ENCODE assay signal across 22 mouse cellular contexts in genomic region chr1:171372880-171373279, GRCm38 (mm10). TPM values are rescaled to one million over a fixed set of nuclear protein-coding genes. Genes with fewer than 3 reads are reported as not detected.
A peak's percentile ranks its signal among the peaks of the same experiment; 100 is the strongest.
DNase-seq lines count a peak whose midpoint lies in the region; ATAC-seq and TF ChIP-seq lines count a peak whose summit lies in the region.
"Had no signal": no experiment of that assay in that cellular context is flagged by ENCODE, and none has a peak within 500 bp of the region (broad histone marks: within the 10 kb centered on the region; RNA-seq: fewer than 3 reads in every experiment).

No protein-coding gene starts in this region.

- DNase-seq in midbrain, embryonic 11.5 days (ENCODE audit: low spot score, missing footprints) = peak; percentile 49
- peak; percentile 50 for DNase-seq in ZHBTc4 (ENCODE audit: low read depth, low spot score)
- no peak for DNase-seq in stomach, postnatal 0 days (ENCODE audit: low spot score)
- no peak for DNase-seq in urinary bladder, postnatal 10 days (ENCODE audit: low spot score)
- DNase-seq in spleen, adult 12 weeks (ENCODE audit: low spot score) = no peak
- no peak for DNase-seq in cerebellum, postnatal 36 days
- DNase-seq: adrenal gland, postnatal 14 days; cerebellum, adult 11-12 months; cerebellum, adult 9-10 months; cerebellum, postnatal 25 days; gastrocnemius, postnatal 10 days; heart, adult 18-20 months; heart, postnatal 10 days; heart, postnatal 4 days had no signal

- no peak for ATAC-seq in midbrain, embryonic 11.5 days (ENCODE audit: low FRiP score)
- ATAC-seq in midbrain, embryonic 13.5 days = no peak
- ATAC-seq in embryonic facial prominence, embryonic 15.5 days (ENCODE audit: insufficient number of reproducible peaks, low FRiP score, low TSS enrichment, low read depth) = no peak
- no peak for ATAC-seq in stomach, postnatal 0 days (ENCODE audit: low FRiP score, low TSS enrichment)
- ATAC-seq: forebrain, embryonic 16.5 days; hindbrain, embryonic 16.5 days; Patski had no signal

- H3K27me3 ChIP-seq in midbrain, embryonic 11.5 days (ENCODE audit: control insufficient read depth, insufficient read depth, low read length) = no peaks in the 10 kb centered on the region
- H3K27me3 ChIP-seq in midbrain, embryonic 13.5 days = peaks cover 17% of the 10 kb centered on the region
- H3K27me3 ChIP-seq in embryonic facial prominence, embryonic 15.5 days = no peaks in the 10 kb centered on the region
- no peaks in the 10 kb centered on the region for H3K27me3 ChIP-seq in stomach, postnatal 0 days (ENCODE audit: control insufficient read depth, insufficient read depth, low read length)
- H3K27me3 ChIP-seq: Patski had no signal

- TF ChIP-seq CTCF in stomach, postnatal 0 days (IDR thresholded peaks at IDR 0.05; ENCODE audit: low read depth) = no peak

- no peak overlapping the region for H3K27ac ChIP-seq in midbrain, embryonic 11.5 days (ENCODE audit: low read depth, low read length)
- no peak overlapping the region for H3K27ac ChIP-seq in midbrain, embryonic 13.5 days
- H3K27ac ChIP-seq in embryonic facial prominence, embryonic 15.5 days (replicated peaks) = peak overlapping the region; percentile 73
- H3K27ac ChIP-seq in stomach, postnatal 0 days (replicated peaks) = peak overlapping the region; percentile 61
- H3K27ac ChIP-seq: forebrain, embryonic 12.5 days; heart, embryonic 10.5 days; hindbrain, embryonic 12.5 days had no signal

- H3K4me2 ChIP-seq in midbrain, embryonic 11.5 days = no peak overlapping the region
- H3K4me2 ChIP-seq in midbrain, embryonic 13.5 days (replicated peaks) = no peak overlapping the region
- H3K4me2 ChIP-seq in embryonic facial prominence, embryonic 15.5 days (replicated peaks) = peak overlapping the region; percentile 34; the same call in 1 of the 2 replicates
- H3K4me2 ChIP-seq in stomach, postnatal 0 days (replicated peaks; ENCODE audit: low read depth) = peak overlapping the region; percentile 27
- H3K4me2 ChIP-seq: forebrain, embryonic 12.5 days; hindbrain, embryonic 12.5 days had no signal

- peaks cover 8% of the 10 kb centered on the region for H3K4me1 ChIP-seq in midbrain, embryonic 11.5 days (ENCODE audit: control insufficient read depth, insufficient read depth, low read length)
- peaks cover 7% of the 10 kb centered on the region; the same call in 1 of the 2 replicates for H3K4me1 ChIP-seq in midbrain, embryonic 13.5 days (replicated peaks)
- peaks cover 25% of the 10 kb centered on the region for H3K4me1 ChIP-seq in embryonic facial prominence, embryonic 15.5 days
- H3K4me1 ChIP-seq in stomach, postnatal 0 days (replicated peaks; ENCODE audit: control insufficient read depth, insufficient read depth) = 0 out of 2 replicates have a peak, but pooled peaks cover 7% of the 10 kb centered on the region

- H3K9me3 ChIP-seq in midbrain, embryonic 11.5 days (ENCODE audit: control insufficient read depth, low read length) = no peaks in the 10 kb centered on the region
- H3K9me3 ChIP-seq in midbrain, embryonic 13.5 days = no peaks in the 10 kb centered on the region
- no peaks in the 10 kb centered on the region for H3K9me3 ChIP-seq in embryonic facial prominence, embryonic 15.5 days (replicated peaks)
- H3K9me3 ChIP-seq in stomach, postnatal 0 days (ENCODE audit: control insufficient read depth, low read length) = no peaks in the 10 kb centered on the region
- H3K9me3 ChIP-seq: forebrain, embryonic 12.5 days; heart, embryonic 10.5 days; hindbrain, embryonic 12.5 days had no signal

- H3K36me3 ChIP-seq in midbrain, embryonic 11.5 days (ENCODE audit: control insufficient read depth, insufficient read depth, low read length) = no peaks in the 10 kb centered on the region
- no peaks in the 10 kb centered on the region for H3K36me3 ChIP-seq in midbrain, embryonic 13.5 days
- H3K36me3 ChIP-seq in embryonic facial prominence, embryonic 15.5 days = no peaks in the 10 kb centered on the region
- no peaks in the 10 kb centered on the region for H3K36me3 ChIP-seq in stomach, postnatal 0 days (ENCODE audit: control insufficient read depth, insufficient read depth, low read length)
- H3K36me3 ChIP-seq: forebrain, embryonic 12.5 days; heart, embryonic 10.5 days; hindbrain, embryonic 12.5 days had no signal

- no peak overlapping the region for H3K4me3 ChIP-seq in midbrain, embryonic 11.5 days (ENCODE audit: low read depth, low read length)
- no peak overlapping the region for H3K4me3 ChIP-seq in midbrain, embryonic 13.5 days (replicated peaks)
- peak overlapping the region; percentile 34; the same call in 1 of the 2 replicates for H3K4me3 ChIP-seq in embryonic facial prominence, embryonic 15.5 days (replicated peaks)
- H3K4me3 ChIP-seq in stomach, postnatal 0 days (ENCODE audit: low read depth, low read length) = 0 out of 2 replicates have a peak overlapping the region, but pooled peaks have one; percentile 15
- H3K4me3 ChIP-seq: forebrain, embryonic 12.5 days; heart, embryonic 10.5 days; hindbrain, embryonic 12.5 days had no signal

- H3K9ac ChIP-seq in midbrain, embryonic 11.5 days (ENCODE audit: low read length) = no peak overlapping the region
- H3K9ac ChIP-seq in midbrain, embryonic 13.5 days (replicated peaks) = no peak overlapping the region
- no peak overlapping the region for H3K9ac ChIP-seq in embryonic facial prominence, embryonic 15.5 days
- no peak overlapping the region for H3K9ac ChIP-seq in stomach, postnatal 0 days (ENCODE audit: low read length)
- H3K9ac ChIP-seq: forebrain, embryonic 12.5 days; hindbrain, embryonic 12.5 days had no signal

- TF ChIP-seq EP300 in stomach, postnatal 0 days (optimal IDR thresholded peaks at IDR 0.05) = no peak

- WGBS in midbrain, embryonic 11.5 days = 40% methylated on average over 3 of the region's 3 CpGs
- 49% methylated on average over 3 of the region's 3 CpGs for WGBS in midbrain, embryonic 13.5 days
- 30% methylated on average over 3 of the region's 3 CpGs for WGBS in embryonic facial prominence, embryonic 15.5 days
- 48% methylated on average over 3 of the region's 3 CpGs for WGBS in stomach, postnatal 0 days

RNA-seq across cellular contexts. Expression of gene Nectin4, which starts 3.0 kb away (rescaled TPM):
- polyA plus RNA-seq in midbrain, embryonic 11.5 days (2014; fragmentation: Nextera tagmentation; extraction: Ambion mirVana) = 0.49 and 0.65 TPM in 2 replicates
- 0.70 and 0.97 TPM in 2 replicates for polyA plus RNA-seq in midbrain, embryonic 13.5 days (2015; fragmentation: Nextera tagmentation; extraction: Ambion mirVana)
- polyA plus RNA-seq in embryonic facial prominence, embryonic 15.5 days (2015; fragmentation: Nextera tagmentation; extraction: Ambion mirVana) = 39.0 and 43.7 TPM in 2 replicates
- polyA plus RNA-seq in stomach, postnatal 0 days (2015; fragmentation: Nextera tagmentation; extraction: Ambion mirVana) = 45.5 and 48.2 TPM in 2 replicates

RNA-seq across cellular contexts. Expression of gene Klhdc9, which starts 12.3 kb away (rescaled TPM):
- 1.4 and 2.3 TPM in 2 replicates for polyA plus RNA-seq in midbrain, embryonic 11.5 days (2014; fragmentation: Nextera tagmentation; extraction: Ambion mirVana)
- 4.2 and 4.6 TPM in 2 replicates for polyA plus RNA-seq in midbrain, embryonic 13.5 days (2015; fragmentation: Nextera tagmentation; extraction: Ambion mirVana)
- 4.5 and 9.1 TPM in 2 replicates for polyA plus RNA-seq in embryonic facial prominence, embryonic 15.5 days (2015; fragmentation: Nextera tagmentation; extraction: Ambion mirVana)
- 0.86 and 1.2 TPM in 2 replicates for polyA plus RNA-seq in stomach, postnatal 0 days (2015; fragmentation: Nextera tagmentation; extraction: Ambion mirVana)
- polyA plus RNA-seq: Patski had no signal

RNA-seq across cellular contexts. Expression of gene Arhgap30, which starts 15.9 kb away (rescaled TPM):
- 0.38 and 0.57 TPM in 2 replicates for polyA plus RNA-seq in midbrain, embryonic 11.5 days (2014; fragmentation: Nextera tagmentation; extraction: Ambion mirVana)
- 0.63 TPM in 2 replicates for polyA plus RNA-seq in midbrain, embryonic 13.5 days (2015; fragmentation: Nextera tagmentation; extraction: Ambion mirVana)
- polyA plus RNA-seq in embryonic facial prominence, embryonic 15.5 days (2015; fragmentation: Nextera tagmentation; extraction: Ambion mirVana) = 2.6 and 3.1 TPM in 2 replicates
- polyA plus RNA-seq in stomach, postnatal 0 days (2015; fragmentation: Nextera tagmentation; extraction: Ambion mirVana) = 1.1 and 1.2 TPM in 2 replicates
- polyA plus RNA-seq: Patski had no signal

RNA-seq across cellular contexts. Expression of gene Pfdn2, which starts 27.4 kb away (rescaled TPM):
- 64.8 and 69.8 TPM in 2 replicates for polyA plus RNA-seq in midbrain, embryonic 11.5 days (2014; fragmentation: Nextera tagmentation; extraction: Ambion mirVana)
- 166 and 177 TPM in 2 replicates for polyA plus RNA-seq in midbrain, embryonic 13.5 days (2015; fragmentation: Nextera tagmentation; extraction: Ambion mirVana)
- polyA plus RNA-seq in embryonic facial prominence, embryonic 15.5 days (2015; fragmentation: Nextera tagmentation; extraction: Ambion mirVana) = 95.9 and 105 TPM in 2 replicates
- polyA plus RNA-seq in stomach, postnatal 0 days (2015; fragmentation: Nextera tagmentation; extraction: Ambion mirVana) = 68.8 and 71.1 TPM in 2 replicates

RNA-seq across cellular contexts. Expression of gene Nit1, which starts 27.4 kb away (rescaled TPM):
- polyA plus RNA-seq in midbrain, embryonic 11.5 days (2014; fragmentation: Nextera tagmentation; extraction: Ambion mirVana) = 31.9 and 32.7 TPM in 2 replicates
- polyA plus RNA-seq in midbrain, embryonic 13.5 days (2015; fragmentation: Nextera tagmentation; extraction: Ambion mirVana) = 57.5 and 61.3 TPM in 2 replicates
- 41.7 and 44.7 TPM in 2 replicates for polyA plus RNA-seq in embryonic facial prominence, embryonic 15.5 days (2015; fragmentation: Nextera tagmentation; extraction: Ambion mirVana)
- 41.7 and 41.8 TPM in 2 replicates for polyA plus RNA-seq in stomach, postnatal 0 days (2015; fragmentation: Nextera tagmentation; extraction: Ambion mirVana)

Comparison
In these comparisons a context has a peak if more than half of its experiments do, and no peak if none do; other contexts are left out.
1. DNase-seq: peak in midbrain, embryonic 11.5 days (single experiment) and ZHBTc4 (single experiment); none in stomach, postnatal 0 days (single experiment), urinary bladder, postnatal 10 days (single experiment), spleen, adult 12 weeks (single experiment) and cerebellum, postnatal 36 days (0 of 2).
2. H3K27ac ChIP-seq: peak in embryonic facial prominence, embryonic 15.5 days (single experiment) and stomach, postnatal 0 days (single experiment); none in midbrain, embryonic 11.5 days (single experiment) and midbrain, embryonic 13.5 days (single experiment).
3. H3K4me2 ChIP-seq: peak in embryonic facial prominence, embryonic 15.5 days (single experiment) and stomach, postnatal 0 days (single experiment); none in midbrain, embryonic 11.5 days (single experiment) and midbrain, embryonic 13.5 days (single experiment).
4. H3K4me3 ChIP-seq: peak in embryonic facial prominence, embryonic 15.5 days (single experiment) and stomach, postnatal 0 days (single experiment); none in midbrain, embryonic 11.5 days (single experiment) and midbrain, embryonic 13.5 days (single experiment).
5. RNA of gene Nectin4, which starts 3.0 kb away (polyA plus RNA-seq): 45.5 to 48.2 TPM in stomach, postnatal 0 days and 39.0 to 43.7 TPM in embryonic facial prominence, embryonic 15.5 days; 0.70 to 0.97 TPM in midbrain, embryonic 13.5 days and 0.49 to 0.65 TPM in midbrain, embryonic 11.5 days; every median in the first group is over 10 times any median in the second.